Mouse (Mus musculus) stomach, embryonic 15.5 days (tissue): ENCODE data around the gene Snrnp40. TPM values are rescaled to one million over a fixed set of nuclear protein-coding genes. Genes with fewer than 3 reads are reported as not detected.

Experiments used
- ATAC-seq: fragments of 200-750 bp; cut with Nextera tagmentation; 2 replicates; pipeline ENCODE4 v1.8.0; 2017; ENCODE audit warnings: low read depth, moderate number of reproducible peaks, moderate TSS enrichment; ENCODE audit not compliant: insufficient read depth, low FRiP score
- H3K27ac ChIP-seq: fragments of 300-500 bp; sonication (generic); 2 replicates; pipeline ENCODE4 v1.5.1; 2015; ENCODE audit warnings: mild to moderate bottlenecking, inconsistent platforms
- H3K27me3 ChIP-seq: fragments of 300-500 bp; sonication (generic); replicated peaks from 2 replicates; pipeline ENCODE4 v1.6.1; 2015; ENCODE audit warnings: inconsistent platforms
- H3K36me3 ChIP-seq: fragments of 300-500 bp; sonication (generic); 2 replicates; pipeline ENCODE4 v1.6.1; 2015; ENCODE audit warnings: inconsistent platforms
- H3K4me1 ChIP-seq: fragments of 300-500 bp; sonication (generic); 2 replicates; pipeline ENCODE4 v1.6.1; 2015; ENCODE audit warnings: inconsistent platforms
- H3K4me2 ChIP-seq: fragments of 300-500 bp; sonication (generic); 2 replicates; pipeline ENCODE4 v1.6.1; 2015; ENCODE audit warnings: mild to moderate bottlenecking, inconsistent platforms
- H3K4me3 ChIP-seq: fragments of 300-500 bp; sonication (generic); replicated peaks from 2 replicates; pipeline ENCODE4 v1.5.1; 2015; ENCODE audit warnings: inconsistent platforms
- H3K9ac ChIP-seq: fragments of 300-500 bp; sonication (generic); 2 replicates; pipeline ENCODE4 v1.6.1; 2015; ENCODE audit warnings: inconsistent platforms
- H3K9me3 ChIP-seq: fragments of 300-500 bp; sonication (generic); 2 replicates; pipeline ENCODE4 v1.6.1; 2016; ENCODE audit warnings: inconsistent platforms
- WGBS: fragments of 180-500 bp; shearing (Covaris S2); methylation state at CpG from one replicate; pipeline ENCODE4 v1.1.7; 2015; 5-methylcytosine and 5-hydroxymethylcytosine counted together
- polyA plus RNA-seq: library from polyadenylated mRNA; unstranded; fragments of >200 nt; fragmentation: Nextera tagmentation; extraction: Ambion mirVana; gene quantifications from 2 replicates; pipeline ENCODE4 v1.2.1, GENCODE M21; 2015

Snrnp40 gene
- polyA plus RNA-seq, 1 experiment from 2014 or later: 129 TPM

GRCm38 (mm10) chr4:130389496-130389895, 29.6 kb downstream of the Snrnp40 start:
- Histone ChIP-seq H3K36me3 (peaks cover 41% of the 10 kb centered on the region), H3K4me2 (no peak overlapping the region), H3K4me3 (no peak overlapping the region)

GRCm38 (mm10) chr4:130389927-130390326, 30.0 kb downstream of the Snrnp40 start:
- no peak overlapping the region for H3K4me2 ChIP-seq
- H3K4me3 ChIP-seq: no peak overlapping the region
- no peak for ATAC-seq
- H3K4me1 ChIP-seq: no peaks in the 10 kb centered on the region
- no peak overlapping the region for H3K9ac ChIP-seq
- no peaks in the 10 kb centered on the region for H3K27me3 ChIP-seq
- H3K27ac ChIP-seq: no peak overlapping the region
- 80% methylated on average over 7 of the region's 7 CpGs for WGBS
- peaks cover 37% of the 10 kb centered on the region for H3K36me3 ChIP-seq
- H3K9me3 ChIP-seq: no peaks in the 10 kb centered on the region

More at GRCm38 (mm10) chr4:130389496-130389895, 29.6 kb downstream of the Snrnp40 start:
- H3K9ac ChIP-seq: no peak overlapping the region
- ATAC-seq: no peak
- no peaks in the 10 kb centered on the region for H3K9me3 ChIP-seq
- no peak overlapping the region for H3K27ac ChIP-seq
- 84% methylated on average over 6 of the region's 6 CpGs for WGBS
- H3K4me1 ChIP-seq: no peaks in the 10 kb centered on the region
- H3K27me3 ChIP-seq: no peaks in the 10 kb centered on the region

- no peaks in the 10 kb centered on the region for H3K4me1 ChIP-seq
- H3K4me3 ChIP-seq: no peak overlapping the region
- no peak overlapping the region for H3K9ac ChIP-seq
- no peaks in the 10 kb centered on the region for H3K9me3 ChIP-seq
- 69% methylated on average over 3 of the region's 3 CpGs for WGBS
- H3K4me2 ChIP-seq: no peak overlapping the region
- H3K27me3 ChIP-seq: no peaks in the 10 kb centered on the region
- peaks cover 27% of the 10 kb centered on the region for H3K36me3 ChIP-seq
- H3K27ac ChIP-seq: no peak overlapping the region
- no peak for ATAC-seq
Measured at GRCm38 (mm10) chr4:130391265-130391664, 31.3 kb downstream of the Snrnp40 start.

Other genes with a start within 250 kb of the Snrnp40 start
- gene Hcrtr1, start 220.8 kb upstream of the Snrnp40 start, polyA plus RNA-seq: 0.23 and 0.42 TPM in 2 replicates
- gene Tinagl1, start 185.0 kb upstream of the Snrnp40 start, polyA plus RNA-seq: 63.1 and 64.4 TPM in 2 replicates
- not detected in 2 replicates for gene Gm853, start 137.7 kb upstream of the Snrnp40 start, polyA plus RNA-seq
- 34.0 and 34.5 TPM in 2 replicates for gene Serinc2, start 80.9 kb upstream of the Snrnp40 start, polyA plus RNA-seq
- 7.4 and 7.7 TPM in 2 replicates for gene Fabp3, start 51.5 kb upstream of the Snrnp40 start, polyA plus RNA-seq
- gene Gm10570, start 51.5 kb upstream of the Snrnp40 start, polyA plus RNA-seq: 0.57 TPM in 1 of 2 replicates, not detected in the other
- gene Zcchc17, start 189 bp upstream of the Snrnp40 start, polyA plus RNA-seq: 59.9 and 64.9 TPM in 2 replicates
- 1.2 TPM in 2 replicates for gene Nkain1, start 214.0 kb downstream of the Snrnp40 start, polyA plus RNA-seq